Mouse (Mus musculus) c-Kit-positive CD71-positive TER-119-negative erythroid progenitor cells, embryonic 14.5 days (primary cell): ENCODE measurements around the gene Myrip.

Experiments
- DNase-seq: peaks from one replicate; pipeline ENCODE4 v3.0.0-alpha.2; 2013; ENCODE audit warnings: low read depth

The Myrip gene

DNA sequence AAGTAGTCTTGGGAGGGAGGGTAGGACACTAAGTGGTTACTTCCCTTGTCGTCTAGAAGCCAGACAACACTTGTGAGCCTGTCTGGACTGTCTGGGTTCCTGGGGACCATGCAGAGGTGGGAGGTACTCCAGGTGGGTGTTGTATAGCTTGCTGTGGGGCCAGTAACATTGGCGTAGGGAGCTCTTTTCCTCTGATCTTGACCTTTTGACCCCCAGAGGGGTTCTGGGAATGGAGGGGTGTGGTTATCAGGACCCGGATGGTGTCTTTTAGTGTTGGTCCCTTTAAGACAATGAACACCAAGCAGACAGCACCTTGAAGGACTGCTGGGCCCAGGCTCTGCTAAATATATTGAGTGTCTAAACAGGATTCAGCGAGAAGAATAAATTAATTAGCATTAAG is 36.9 kb downstream of the Myrip start:
- DNase-seq = no peak

DNA sequence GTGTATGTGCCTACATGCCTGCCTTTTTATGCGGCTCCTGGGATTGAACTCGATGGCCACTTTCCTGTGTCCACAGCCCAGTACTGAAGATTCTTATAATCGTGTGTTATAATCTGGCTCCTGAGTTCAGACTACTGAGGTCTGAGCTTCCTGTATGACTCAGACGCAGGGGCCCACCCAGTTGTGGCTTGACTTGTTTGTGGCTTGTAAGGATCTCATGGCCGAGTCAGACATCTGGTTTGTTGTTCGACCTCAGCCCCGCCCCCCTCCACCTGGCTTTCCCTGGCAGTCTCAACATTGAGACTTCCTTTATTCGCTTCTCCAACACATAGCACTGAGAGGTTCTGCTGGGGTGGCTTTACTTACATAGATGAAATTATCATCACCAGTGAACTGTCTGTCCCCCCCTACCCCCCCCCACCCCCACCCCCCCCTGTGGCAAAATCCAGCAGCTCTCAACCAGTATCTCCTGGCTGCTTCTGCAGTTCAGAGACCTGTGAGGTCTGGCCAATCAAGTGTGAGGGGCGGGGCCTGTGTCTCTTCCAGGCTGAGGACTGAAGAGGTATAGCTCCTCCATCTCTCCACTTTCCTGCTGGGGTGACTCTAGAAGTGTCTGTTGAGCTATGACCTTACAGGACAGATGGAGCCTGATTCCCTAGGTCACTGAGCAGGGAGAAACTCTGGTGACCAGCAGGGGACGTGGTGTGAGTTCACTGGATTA is 38.8 kb downstream of the Myrip start:
- no peak for DNase-seq

DNA sequence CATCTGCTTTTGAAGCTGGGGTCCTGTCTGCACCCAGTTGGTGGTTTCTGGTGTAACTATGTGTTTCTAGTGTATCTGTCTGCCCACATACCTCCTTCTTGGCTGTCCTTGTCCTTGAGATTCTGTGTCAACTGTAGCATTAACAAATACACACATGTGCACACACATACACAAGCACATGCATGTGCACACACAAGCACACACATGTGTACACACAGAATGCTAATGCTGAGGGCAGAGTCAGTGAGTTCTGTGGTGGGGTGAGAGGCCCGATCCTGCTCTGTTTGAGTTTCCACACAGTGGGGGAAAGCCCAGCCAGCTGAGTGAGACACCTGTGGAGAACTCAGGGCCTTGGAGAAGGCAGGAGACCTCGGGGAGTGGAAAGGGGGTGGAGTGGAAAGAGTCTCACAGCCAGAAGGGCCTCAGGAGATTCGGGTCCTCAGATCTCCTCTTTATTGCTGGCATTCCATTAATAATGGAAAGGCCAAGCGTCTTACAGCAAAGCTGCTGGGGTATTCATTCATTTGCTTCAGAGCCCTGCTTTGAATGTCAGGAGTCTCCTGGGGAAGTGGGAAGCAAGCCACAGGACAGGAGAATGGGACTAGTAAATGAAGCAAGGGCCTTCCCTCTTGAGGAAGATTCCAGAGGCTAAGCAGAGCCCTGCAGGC is 41.9 kb downstream of the Myrip start:
- no peak for DNase-seq

DNA sequence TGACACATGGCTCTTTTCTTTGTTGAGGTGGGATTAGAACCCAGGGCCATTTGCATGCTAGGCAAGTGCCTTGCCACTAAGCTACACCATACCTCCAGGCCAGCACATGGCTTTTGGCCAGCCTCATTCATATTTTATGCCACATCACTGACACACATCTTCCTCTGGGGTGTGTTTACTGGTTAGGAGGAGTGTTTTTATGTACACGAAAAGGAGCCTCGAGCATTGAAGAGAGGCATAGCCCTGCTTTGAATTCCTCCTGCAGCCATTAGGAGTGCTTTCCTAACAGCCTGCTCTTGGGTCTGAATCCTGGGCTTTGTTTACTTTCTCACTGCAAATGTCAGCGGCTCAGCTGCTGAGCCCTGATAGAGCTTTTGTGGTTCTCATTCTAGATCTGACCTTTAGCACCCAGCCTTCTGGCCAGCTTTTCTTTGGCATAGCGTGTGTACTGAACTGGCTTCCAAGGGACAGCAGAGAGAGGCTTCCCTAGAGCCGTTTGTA is 44.4 kb downstream of the Myrip start:
- no peak for DNase-seq

DNA sequence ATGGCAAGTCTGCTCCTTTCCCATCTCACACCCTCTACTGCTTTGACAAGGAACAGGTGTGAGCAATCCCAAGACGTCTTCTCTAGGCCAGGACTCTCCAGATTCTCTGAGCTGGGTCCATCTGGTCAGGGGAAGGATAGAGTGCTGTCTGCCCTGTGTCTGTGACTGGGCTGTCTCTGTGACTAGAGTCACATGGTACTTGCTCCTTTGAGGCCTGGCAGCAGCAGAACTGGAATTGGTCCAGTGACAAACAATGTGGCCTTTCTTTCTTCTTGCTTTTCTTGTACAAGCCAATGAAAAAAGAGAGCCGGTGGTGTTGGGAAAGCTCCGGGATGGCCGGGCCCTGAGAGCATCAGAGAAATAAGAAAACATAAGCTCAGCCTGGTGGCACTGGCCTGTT is 47.8 kb downstream of the Myrip start:
- no peak for DNase-seq

DNA sequence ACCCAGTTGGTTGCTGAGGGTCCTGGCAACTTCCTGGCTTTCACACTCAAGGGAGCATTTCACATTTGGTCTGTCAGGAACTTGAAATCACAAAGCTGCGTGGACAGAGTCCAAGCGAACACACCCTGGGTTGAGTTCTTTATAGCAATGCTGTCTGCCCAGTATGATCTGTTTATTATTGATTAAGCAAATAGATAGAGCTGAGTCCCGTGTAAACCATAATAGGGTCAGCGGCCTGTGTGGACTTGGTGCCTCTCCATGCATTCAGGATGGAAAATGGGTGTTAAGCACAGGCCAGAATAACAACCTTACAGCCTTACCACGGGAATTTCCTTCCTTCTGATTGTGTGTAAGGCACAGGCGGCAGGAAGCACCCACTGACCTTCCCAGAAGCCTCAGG is 49.0 kb downstream of the Myrip start:
- DNase-seq = no peak

DNA sequence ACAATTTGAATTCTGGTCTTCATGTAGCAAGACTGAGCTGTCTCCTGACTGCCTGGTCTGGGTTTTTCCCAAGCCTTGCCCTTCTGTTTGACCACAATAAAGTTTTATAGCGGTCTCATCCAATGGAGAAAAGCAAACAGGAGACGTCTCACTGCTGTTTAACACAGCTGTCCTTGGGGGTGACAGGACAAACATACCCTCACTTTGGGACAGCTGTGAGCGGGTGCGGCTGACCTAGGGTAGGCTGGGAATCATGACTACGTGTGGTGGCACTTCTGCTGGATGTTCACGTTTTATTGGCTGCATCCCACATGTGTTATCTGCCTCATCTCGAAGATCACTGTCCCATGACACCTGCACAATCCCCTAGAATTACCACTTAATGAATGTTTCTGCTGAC is 49.7 kb downstream of the Myrip start:
- no peak for DNase-seq

DNA sequence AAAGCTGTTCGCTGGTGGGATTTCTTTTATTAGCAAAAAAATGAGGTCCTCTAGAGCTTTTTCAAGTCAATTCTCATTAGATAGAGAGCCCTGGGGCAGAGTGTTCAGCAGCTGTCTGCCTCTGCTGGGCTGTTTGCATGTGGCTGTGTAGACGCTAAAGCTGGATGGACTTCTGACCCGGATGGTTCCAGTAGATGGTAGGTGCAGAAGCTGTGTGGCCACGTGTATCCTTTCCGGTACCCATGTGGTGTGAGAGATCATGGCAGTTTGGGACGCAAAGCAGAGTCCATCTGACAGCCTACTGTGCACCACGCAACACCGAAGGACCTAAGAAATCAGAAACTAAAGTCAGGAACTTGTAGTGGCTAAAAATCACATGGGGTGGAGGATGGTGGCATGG is 50.2 kb downstream of the Myrip start:
- no peak for DNase-seq

DNA sequence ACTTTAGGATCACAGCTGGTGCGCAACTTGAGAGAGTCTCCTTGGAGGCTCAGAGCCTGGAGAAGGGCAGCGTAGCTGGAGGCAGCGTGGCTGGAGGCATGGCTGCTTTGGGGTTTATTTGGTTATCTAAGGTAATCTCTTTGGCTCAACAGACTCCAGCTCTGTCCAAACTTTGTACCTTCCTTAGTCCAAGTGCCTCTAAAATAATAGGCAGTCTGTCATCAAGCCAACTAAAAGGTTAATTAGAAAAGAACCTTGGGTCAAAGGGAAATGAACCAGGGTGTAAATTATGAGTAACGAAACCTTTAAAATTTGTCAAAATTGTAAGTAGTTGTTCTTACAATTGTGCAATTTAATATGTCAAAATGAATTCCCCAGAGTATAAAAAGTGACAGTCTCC is 51.7 kb downstream of the Myrip start:
- DNase-seq = no peak

DNA sequence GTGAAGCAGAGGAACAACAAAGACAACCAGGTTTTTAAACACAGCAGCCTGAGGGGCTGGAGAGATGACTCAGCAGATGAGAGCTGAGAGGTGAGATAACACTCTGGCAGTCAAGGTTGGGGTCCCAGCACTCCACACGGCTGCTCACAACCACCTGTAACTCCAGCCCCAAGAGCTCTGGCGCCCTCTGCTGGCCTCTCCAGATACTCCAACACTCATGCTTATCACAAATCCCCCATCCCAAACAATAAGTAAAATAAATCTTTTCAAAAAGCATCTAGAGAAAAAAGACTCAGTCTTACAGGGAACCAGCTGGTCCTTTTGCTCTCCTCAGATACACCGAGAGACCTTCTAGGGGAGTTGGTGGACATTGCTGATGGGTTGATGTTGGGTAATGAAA is 52.7 kb downstream of the Myrip start:
- no peak for DNase-seq

DNA sequence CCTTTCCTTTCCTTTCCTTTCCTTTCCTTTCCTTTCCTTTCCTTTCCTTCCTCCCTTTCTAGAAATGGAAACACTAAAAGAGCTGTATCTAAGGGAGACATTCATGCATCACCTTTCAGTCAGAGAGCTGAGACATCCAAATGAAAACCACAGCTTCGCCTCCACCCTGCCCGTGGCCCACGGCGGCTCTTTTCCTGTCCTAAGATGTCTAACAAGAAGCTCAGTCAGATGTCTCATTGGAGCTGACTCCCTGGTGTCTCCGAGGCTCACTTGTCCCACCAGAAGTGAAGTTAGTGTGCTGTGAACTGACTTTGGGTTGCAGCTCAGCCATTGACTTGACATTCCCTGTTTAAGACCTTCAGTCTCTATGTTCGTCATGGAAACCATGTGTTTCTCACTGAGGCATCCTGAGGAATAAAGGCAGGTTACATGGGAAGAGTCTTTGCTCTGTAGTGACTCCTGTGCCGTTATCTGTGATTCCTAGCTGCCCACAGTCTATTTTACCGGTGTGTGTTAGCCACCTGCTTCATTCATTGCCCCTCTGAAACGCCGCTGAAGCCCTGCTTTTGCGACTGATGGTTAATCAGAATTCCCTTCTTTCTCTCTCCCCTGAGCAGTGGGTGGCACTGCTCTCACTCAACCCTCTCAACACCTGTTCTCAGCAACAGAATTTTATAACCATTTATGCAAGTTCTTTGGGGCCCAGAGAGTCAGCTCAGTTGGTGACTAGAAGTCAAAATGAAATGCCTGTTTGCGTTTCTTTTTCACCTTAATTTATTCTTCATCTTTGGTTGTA is 53.4 kb downstream of the Myrip start:
- DNase-seq = no peak

DNA sequence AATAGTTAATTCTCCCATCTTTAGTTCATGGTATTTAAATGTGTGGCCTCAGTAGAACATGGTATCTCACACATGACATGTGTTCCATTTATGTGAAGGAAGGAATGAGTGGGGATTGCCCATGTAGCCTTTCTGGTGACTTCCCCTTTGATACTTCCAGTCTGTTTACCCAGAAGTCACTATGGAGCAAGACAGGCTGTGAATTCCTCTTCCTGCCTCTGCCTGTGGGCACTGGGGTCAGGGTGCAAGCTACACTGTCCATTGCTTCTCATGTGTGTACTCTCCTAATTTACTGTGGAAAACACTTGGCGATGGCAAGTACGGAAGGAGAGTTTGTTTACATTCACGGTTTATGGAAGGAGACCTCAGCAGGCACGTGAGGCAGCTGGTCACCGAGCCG is 55.2 kb downstream of the Myrip start:
- DNase-seq = no peak

DNA sequence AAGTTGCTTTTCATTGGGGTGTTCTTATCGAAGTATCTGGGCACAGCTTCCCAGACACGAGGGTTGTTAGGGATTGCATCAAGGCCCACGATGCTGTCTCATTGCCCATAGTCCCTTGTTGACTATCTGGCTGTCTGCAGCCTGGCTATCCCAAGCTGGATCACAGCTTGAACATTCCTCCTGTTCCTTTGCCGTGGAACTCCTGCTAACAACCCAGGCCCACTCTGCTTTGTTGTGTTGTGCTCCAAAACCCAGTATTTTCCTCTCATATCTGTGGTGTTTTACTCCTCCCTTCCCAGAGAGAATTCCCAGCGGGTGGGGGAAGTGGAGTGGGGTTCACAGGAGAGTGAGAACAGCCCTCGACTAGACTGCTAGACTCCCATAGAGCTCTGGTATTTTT is 56.7 kb downstream of the Myrip start:
- DNase-seq = no peak

DNA sequence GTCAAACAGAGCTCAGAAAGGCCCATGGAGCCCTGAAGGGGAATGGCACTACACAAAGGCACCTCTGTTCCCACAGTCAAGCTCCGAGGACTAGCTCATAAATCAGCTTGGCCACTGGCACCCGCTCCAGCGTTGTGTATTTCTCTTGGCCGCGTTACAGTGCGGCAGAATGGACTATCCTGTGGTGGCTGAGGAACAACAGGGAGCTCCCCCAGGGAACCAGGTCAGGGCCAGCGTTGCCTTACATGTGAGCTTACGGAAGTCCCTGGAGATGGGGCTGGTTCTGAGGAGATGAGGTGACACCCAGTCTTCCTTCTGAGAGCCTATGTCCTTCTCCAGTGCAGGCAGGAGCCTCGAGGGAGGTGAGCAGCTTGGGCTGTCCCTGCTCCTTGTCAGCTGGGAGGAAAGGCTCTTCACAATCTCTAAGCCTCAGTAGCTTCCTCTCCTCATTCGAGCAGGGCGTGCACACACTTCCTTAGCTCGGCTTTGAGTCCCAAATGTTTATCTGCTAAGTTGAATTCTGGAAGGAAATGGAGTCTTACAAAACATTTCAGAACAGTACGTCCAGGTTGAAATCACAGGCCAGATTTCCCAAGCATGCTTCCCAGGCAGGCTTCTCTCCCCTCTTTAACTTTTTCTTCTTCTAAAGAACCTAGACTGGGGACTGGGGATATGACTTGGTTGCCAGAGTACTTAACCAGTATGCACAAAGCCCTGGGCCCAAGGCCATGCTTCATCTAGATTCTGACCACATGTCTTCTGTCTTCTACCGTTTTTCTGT is 59.3 kb downstream of the Myrip start:
- no peak for DNase-seq

DNA sequence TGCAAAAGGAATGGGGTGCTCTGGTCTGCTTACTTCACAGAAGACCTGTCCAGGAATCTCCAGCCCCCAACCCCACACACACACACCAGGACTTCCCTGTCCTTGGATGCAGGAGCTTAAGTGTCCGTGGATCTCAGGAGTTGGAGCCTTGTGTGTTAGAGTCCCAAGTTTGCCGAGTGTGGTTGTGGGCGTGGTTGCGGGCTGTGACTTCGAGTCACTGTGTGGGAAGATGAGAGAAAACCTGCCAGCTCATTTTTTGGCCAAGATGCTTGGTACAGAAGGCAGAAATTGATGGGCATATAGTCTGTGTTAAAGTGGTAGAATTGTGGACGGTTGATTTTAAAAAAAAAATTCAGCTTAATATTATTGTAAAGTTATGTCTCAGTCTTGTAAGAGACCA is 60.3 kb downstream of the Myrip start:
- no peak for DNase-seq

DNA sequence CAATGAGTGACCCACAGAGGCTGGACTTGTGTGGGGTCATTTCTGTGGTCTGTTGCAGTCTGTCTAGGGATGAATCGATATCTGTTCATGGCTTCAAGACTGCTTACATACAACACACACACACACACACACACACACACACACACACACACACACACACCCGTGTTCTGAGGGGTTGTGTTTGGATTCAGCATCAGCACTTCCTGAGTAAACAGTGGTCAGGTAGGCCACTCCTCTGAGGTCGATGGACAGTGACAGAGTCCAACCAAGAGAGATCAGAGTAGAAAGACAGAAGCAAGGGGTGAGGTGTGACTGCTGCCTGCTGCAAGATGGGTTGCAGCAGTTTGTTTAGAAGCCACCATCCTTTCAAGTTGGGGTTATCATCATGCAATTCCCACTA is 61.4 kb downstream of the Myrip start:
- no peak for DNase-seq

DNA sequence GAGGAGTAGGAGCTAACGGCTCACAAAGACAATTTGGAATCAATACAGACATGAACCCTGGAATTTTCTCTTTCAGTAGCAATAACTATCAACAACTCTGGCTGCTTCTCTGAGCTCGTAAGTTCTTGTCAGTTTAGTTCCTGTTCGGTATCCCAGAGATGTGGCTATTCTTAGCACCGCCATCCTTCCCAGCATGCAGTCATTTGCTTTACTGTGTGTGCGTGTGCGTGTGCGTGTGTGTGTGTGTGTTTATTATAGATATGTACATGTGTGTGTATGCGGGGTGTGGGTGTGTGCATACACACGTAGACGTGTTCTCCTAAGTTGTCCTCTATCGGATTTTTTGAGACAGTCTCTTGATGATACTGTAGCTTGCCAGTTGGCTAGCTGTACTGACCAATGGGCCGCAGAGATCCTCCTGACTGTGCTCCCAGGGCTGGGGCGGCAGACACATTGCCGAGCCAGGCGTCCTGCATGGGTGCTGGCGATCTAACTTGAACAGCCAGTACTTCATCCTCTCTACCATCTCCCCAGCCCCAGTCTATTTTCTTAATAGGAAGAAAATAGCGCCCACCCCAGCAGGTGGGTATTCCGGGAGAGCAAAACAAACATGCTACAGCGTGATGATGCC is 63.5 kb downstream of the Myrip start:
- no peak for DNase-seq

DNA sequence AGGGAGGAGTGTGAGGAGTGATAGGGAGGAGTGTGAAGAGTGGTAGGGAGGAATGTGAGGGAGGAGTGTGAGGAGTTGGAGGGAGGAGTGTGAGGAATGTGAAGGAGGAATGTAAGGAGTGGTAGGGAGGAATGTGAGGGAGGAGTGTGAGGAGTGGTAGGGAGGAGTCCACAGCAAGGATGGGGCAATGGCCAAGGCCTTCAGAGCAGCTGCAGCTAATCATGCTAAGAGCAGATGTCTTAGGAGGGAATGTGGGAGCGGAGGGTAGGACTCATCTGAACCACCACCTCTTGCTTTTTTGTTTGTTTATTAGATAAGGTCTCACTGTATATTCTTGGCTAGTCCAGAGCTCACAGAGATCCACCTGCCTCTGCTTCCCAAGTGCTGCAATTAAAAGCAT is 66.2 kb downstream of the Myrip start:
- no peak for DNase-seq

DNA sequence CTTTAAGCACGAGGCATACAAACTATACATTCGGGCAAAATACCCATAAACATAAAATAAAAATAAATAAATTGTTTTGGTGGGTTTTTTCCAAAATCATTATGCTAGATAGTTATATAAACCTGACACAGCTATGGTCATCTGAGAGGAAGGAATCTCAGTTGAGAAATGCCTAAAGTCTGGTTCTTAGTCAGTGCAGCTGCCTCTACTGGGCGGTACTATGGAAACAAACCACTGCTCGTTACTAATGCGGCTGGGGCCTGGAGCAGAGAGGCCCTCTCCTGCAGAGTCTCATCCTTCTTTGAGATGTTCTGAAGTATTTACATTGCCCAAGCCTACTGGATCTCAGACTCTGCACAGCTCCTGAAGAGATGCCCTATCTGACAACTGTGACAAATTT is 70.3 kb downstream of the Myrip start:
- DNase-seq = no peak

DNA sequence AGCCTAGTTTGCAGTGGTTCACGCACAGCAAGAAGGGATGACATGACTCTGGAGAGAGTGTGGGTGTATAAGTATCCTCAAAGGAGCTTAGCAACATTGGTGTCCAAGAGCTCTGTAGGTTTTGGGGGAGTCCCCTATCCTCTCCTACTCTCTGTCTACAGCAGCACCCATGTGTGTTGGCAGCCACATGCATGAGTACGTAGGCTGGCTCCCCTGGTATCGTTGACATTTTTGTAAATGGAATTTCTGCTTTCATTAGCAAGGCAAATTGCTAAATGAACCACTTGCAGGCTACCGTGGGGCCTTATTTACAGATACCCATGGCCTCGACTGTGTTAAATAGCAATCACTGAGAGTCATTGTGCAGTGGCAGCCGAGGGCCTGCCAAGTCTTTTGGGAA is 71.0 kb downstream of the Myrip start:
- no peak for DNase-seq

DNA sequence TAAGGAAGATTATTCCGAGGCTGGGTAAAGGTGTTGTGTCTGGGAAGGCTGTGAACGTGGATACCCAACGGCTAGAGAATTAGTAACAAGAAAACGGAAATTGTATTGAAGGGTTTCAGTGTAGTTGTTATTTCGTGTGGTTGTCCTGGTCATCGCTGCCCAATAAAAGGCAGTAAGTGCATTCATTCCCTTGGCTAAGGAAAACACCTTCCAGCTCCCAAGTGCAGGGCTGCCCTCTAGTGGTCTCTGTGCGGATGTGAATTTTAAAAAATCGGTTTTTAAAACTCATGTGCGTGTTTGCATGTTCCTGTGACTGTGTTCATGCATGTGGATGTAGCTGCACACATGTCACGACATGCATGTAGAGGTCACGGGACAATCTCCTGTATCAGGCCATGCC is 76.4 kb downstream of the Myrip start:
- peak; percentile 10 for DNase-seq

DNA sequence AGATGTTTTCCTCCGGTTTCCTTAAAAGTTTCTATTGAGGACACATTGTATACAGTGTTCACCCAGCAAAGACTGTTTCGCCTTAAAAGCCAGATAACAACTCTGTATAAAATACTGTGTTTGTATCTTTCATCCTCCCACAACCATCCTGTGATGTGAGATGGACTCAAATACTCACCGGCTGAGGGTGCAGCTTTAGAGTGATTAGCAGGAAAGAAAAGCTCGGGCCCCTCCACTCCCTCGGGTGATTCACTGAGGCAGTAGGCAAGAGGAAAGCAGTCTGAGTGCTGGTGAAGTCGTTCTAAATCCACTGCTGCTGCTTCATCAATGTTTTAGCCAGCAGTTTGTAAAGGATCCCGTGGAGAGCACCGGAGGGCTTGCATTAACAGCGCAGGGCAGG is 93.9 kb downstream of the Myrip start:
- DNase-seq = no peak
